Mouse (Mus musculus): Measurements from ENCODE around the gene Rpusd3.

Rpusd3 gene

GRCm38 (mm10) chr6:113393951-113394350 lies 25.2 kb downstream of the Rpusd3 start:
- in situ Hi-C loops (cut with MboI; ENCODE audit: low pct_unique_long_range_greater_than_20kb in 1 of 2, low sequenced_read_pairs in 2 of 2, unreplicated experiment in 1 of 2) = no loop called here

DNA sequence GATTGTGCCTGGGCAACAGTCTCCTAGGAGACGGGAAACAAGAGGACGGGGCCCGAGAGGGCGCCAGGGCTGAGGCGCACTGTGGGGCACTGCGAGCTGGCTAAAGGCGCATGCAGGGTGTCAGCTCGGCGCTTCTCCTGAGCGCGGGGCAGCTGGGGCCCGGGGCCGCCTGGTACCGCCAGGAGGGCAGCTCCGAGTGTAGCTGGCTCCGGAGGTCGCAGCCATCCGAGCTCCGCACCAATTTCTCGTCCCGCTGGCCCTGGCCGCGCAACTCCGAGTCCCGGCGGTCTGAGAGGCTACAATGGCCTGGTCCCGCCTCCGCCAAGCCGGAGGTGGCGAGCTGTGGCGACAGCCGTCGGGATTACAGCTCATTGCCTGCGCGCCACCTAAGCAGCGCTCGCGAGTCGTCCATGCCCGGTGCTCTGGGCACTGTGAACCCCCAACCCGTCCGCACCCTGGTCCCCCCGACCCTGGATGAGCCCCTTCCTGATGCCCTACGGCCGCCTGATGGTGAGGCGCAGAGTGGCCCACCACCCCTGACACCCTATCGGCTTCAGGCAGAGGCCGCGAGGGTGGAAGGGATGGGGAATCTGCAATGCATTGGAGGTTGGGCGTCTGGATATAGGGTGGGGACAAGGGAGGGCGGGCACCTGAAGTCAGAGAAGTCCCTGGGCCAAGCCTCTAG lies 26.6 kb downstream of the Rpusd3 start:
- in situ Hi-C loops (cut with MboI; ENCODE audit: low pct_unique_long_range_greater_than_20kb in 1 of 2, low sequenced_read_pairs in 2 of 2, unreplicated experiment in 1 of 2) = no loop called here

DNA sequence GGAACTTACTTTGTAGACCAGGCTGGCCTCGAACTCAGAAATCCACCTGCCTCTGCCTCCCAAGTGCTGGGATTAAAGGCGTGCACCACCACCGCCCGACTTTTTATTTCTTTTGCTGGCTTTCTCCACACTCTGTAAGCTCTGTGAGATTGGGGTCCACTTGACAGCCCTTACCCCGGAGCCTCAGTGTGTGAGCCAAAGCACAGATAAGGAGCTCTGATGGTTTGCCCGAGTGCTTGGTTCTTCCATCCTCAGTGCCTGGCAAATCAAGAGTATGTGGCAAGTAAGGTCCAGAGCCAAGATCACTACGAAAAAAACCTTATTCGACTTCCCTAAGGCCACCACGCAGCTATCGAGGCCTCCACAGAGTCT lies 27.1 kb downstream of the Rpusd3 start:
- in situ Hi-C loops (cut with MboI; ENCODE audit: low pct_unique_long_range_greater_than_20kb in 1 of 2, low sequenced_read_pairs in 2 of 2, unreplicated experiment in 1 of 2) = no loop called here

GRCm38 (mm10) chr6:113390715-113391114 lies 28.4 kb downstream of the Rpusd3 start:
- in situ Hi-C loops (cut with MboI; ENCODE audit: low pct_unique_long_range_greater_than_20kb in 1 of 2, low sequenced_read_pairs in 2 of 2, unreplicated experiment in 1 of 2) = no loop called here

DNA sequence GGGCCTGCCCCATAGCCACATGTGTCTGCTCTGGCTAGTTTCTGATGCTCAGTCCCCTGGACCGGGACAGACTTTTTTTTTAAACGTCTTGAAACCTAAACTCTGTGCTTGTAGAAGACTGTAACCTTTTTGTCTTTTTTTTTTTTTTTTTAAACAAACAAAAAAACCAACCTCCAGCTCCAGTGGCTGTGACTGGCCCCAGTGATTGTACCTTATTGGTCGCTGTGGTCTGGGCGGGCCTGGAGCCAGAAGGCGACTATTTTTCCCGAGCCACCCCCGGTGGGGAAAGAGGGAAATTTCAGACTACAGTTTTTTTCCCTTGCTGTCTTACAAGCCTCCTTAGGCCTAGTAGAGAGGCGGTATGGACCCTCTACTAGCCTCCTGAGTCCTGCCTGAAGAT lies 30.2 kb downstream of the Rpusd3 start, which contains the start of gene Ttll3:
Ttll3 (plus strand) TSS at position 301 of the 400 bp plus-strand sequence.
- in situ Hi-C loops (cut with MboI; ENCODE audit: low pct_unique_long_range_greater_than_20kb in 1 of 2, low sequenced_read_pairs in 2 of 2, unreplicated experiment in 1 of 2) = no loop called here

DNA sequence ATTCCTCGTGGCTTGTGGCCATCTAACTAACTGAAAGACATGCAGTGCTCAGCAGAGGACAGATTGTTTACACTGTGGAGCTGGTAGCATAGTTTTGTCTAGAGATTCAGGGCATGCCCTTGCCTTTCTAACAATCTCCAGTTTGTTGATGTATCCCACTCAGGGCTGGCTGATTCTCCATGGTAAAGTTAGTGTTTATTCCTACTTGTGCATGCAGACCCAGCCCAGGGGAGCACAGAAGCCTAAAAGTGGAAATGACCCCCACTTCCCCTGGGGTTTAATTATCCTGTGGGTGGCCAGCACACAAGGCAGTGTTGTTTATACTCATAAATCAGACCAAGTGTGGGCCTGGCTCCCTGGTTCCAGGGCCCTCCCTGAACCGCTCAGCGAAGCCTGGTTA lies 33.1 kb downstream of the Rpusd3 start:
- in situ Hi-C loops (cut with MboI; ENCODE audit: low pct_unique_long_range_greater_than_20kb in 1 of 2, low sequenced_read_pairs in 2 of 2, unreplicated experiment in 1 of 2) = no loop called here

- in situ Hi-C loops (cut with MboI; ENCODE audit: low pct_unique_long_range_greater_than_20kb in 1 of 2, low sequenced_read_pairs in 2 of 2, unreplicated experiment in 1 of 2) = no loop called here
These were observed 33.9 kb downstream of the Rpusd3 start for GRCm38 (mm10) chr6:113385160-113385714.

DNA sequence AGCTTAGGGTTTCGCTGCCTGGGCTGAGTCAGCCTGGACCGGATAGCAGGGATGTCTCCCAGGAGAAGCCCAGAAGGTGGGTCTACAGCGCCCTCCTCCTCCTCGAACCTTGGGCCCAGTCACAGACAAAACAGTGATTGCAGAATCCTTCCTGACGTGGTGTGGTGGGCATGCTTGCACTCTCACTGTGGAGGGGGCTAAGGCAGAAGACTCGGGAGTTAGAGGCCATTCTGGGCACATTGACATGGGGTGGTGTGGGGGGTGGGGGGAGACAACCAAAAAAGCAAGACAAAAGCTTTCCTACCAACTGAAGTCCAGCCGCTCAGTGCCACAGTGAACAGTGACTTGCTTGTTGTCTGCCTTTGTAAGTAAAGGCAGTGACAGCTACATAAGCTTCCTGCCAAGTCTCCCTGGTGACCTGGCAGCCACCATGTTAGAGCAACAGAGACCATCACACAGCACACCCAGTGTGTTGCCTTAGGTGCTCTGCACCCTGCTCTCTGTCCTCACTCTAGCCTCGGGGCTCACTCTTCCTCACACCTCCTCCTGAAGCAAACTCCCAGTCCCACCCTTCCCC lies 34.7 kb downstream of the Rpusd3 start:
- in situ Hi-C loops (cut with MboI; ENCODE audit: low pct_unique_long_range_greater_than_20kb in 1 of 2, low sequenced_read_pairs in 2 of 2, unreplicated experiment in 1 of 2) = no loop called here

- in situ Hi-C loops (cut with MboI; ENCODE audit: low pct_unique_long_range_greater_than_20kb in 1 of 2, low sequenced_read_pairs in 2 of 2, unreplicated experiment in 1 of 2) = no loop called here
These were observed 38.7 kb downstream of the Rpusd3 start for GRCm38 (mm10) chr6:113380480-113380879.

DNA sequence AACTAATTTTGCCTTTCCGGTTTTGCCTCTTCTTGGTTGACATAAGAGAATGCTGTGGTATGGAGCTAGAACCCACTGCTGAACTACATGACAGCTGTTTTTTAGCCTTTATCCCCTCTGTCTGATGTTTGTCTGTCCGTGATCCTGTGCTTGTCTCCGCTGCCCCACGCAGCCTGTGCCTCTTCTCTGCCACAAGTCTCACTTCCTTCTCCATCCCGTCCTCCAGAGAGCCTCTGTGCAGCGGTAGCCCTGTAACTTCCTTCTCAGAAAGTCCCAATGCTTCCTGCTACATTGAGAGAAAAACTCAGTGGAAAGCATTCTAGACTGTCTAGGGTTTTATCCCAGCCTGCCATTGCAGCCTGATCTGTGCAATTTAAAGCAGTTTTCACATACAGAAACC lies 39.9 kb downstream of the Rpusd3 start:
- in situ Hi-C loops (cut with MboI; ENCODE audit: low pct_unique_long_range_greater_than_20kb in 1 of 2, low sequenced_read_pairs in 2 of 2, unreplicated experiment in 1 of 2) = no loop called here

DNA sequence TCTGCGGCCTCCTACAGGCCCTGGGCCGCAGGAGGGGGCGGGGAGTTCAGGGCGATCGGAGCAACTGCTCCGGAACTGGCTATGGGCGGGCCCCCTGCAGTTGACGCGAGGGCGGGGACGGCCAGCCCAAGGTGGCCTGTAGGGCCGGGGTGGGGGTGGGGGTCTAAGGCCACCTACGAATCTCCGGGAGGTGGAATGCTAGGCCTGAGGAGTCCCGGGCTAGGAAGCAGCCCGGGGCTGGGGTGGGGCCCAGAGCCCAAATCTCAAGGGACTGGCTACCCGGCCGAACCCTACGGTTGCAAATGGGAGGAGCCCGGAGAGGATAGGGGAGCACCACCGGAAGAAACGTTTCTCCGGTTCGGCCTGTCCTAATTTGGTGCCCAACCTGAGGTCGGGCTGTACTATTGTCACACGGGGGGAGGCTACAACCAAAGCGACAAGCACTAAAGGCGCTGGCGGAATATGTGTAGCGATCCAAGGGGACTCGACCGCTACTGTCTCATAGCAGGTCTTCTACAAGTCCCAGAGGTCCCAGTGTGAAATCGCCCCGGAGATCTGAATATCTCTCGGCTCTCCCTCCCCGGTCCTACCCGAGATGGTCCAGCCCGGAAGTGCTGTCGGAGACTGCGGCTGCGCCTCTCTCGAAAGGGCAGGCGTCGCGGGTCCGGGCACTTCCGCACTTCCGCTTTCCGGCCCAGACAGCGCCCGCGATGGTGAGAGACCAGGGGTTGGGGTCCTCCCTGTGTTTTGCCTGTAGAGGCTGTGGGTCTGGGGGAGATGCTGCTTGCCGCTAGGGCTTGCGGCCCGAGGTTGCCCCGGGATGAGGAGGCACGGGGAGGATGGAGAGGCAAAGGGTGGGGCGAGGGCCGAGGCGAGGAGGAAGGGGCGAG lies 41.4 kb downstream of the Rpusd3 start, which contains the start of the genes Tada3 and Arpc4:
Tada3 (minus strand) TSS at position 388 of the 890 bp plus-strand sequence.
Arpc4 (plus strand) TSS at position 620 of the 890 bp plus-strand sequence.
- in situ Hi-C loops (cut with MboI; ENCODE audit: low pct_unique_long_range_greater_than_20kb in 1 of 2, low sequenced_read_pairs in 2 of 2, unreplicated experiment in 1 of 2) = no loop called here

- in situ Hi-C loops (cut with MboI; ENCODE audit: low pct_unique_long_range_greater_than_20kb in 1 of 2, low sequenced_read_pairs in 2 of 2, unreplicated experiment in 1 of 2) = no loop called here
These were observed 42.0 kb downstream of the Rpusd3 start for GRCm38 (mm10) chr6:113377172-113377495.

DNA sequence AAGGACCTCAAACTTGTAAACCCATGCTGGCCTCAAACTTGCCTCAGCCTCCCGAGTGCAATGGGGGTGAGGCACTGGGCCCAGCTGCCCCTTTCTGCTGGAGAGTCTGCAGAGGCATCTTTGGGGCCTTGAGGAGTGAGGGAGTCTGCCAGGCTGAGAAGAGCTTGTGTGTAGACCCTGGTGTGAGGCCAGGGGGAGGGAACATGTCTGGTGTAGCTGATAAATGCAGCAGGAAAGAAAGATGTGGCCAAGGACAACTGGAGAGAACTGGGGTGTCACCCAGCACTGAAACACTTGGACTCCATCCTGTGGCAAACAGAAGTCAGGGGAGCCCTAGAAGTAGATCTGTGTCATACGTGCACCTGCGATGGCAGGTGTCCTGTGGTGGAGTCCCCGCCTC lies 45.6 kb downstream of the Rpusd3 start:
- in situ Hi-C loops (cut with MboI; ENCODE audit: low pct_unique_long_range_greater_than_20kb in 1 of 2, low sequenced_read_pairs in 2 of 2, unreplicated experiment in 1 of 2) = no loop called here

DNA sequence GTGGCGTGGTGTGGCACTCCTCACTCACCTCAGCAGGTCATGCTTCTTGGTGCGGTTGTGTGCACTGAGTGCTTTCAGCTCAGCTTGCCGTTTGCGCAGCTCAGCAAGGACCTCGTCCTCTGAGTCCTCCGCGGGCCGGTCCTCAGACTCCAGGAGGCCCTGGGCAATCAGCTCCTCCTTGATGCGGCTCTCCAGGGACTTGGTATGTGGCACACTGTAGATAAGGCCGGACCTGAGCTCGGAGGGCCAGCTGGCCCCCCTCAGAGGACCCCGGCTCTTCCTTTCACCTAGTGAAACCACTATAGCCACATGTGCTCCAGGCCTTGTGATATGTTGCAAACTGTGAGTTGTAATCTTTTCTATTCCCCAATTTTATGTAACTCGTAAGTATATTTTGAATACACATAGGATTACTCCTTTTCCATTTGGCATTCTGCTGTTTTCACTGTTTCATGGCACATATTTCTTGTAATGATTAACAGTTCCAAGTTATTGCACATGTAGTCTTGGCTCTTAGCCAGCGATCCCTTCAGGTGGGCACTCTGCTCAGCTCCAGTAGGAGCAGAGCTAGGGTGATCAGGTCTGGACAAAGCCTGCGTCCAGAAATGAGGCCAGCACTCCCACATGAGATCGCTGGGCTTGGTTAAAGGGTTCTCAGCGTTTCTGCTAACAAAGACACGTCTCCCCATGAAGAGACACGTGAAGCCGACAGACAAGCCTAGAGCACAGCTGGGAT lies 48.8 kb downstream of the Rpusd3 start:
- in situ Hi-C loops (cut with MboI; ENCODE audit: low pct_unique_long_range_greater_than_20kb in 1 of 2, low sequenced_read_pairs in 2 of 2, unreplicated experiment in 1 of 2) = no loop called here

DNA sequence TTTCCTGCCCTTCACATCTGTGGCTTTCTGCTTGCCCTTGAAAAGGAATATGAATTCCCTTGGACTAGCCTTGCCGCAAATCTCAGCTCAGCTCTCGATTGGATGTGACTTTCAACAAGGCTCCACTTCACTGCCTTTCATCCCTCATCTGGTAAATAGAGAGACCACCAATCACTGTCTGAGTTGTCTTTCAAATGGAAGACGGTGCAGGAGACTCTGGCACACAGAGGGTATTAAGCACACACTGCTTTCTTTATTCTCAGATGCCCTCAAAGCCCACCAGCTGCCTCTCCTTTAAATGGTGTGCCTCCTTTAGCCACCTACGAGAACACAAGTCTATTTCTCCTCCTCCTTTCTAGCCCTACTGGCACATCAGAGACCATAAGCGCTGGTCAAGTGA lies 50.6 kb downstream of the Rpusd3 start:
- in situ Hi-C loops (cut with MboI; ENCODE audit: low pct_unique_long_range_greater_than_20kb in 1 of 2, low sequenced_read_pairs in 2 of 2, unreplicated experiment in 1 of 2) = no loop called here

DNA sequence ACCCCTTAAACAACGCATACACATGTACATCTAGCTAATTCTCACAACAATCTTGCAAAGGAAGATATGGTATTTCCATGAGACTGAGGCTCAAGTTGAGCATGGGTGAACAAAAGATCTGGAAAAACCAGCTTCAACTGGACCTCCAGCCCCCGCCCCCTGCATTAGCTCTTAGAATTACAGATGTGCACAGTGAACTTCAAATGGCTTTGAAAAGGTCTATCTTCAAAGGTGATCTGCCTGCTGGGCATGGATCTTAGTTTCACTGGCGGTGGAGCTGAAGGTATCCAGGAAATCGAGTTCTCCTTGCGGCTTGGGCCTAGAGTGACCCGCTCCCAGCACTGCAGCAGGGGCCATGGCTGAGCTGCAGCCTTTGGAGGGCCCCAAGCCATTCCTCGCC lies 51.0 kb downstream of the Rpusd3 start:
- in situ Hi-C loops (cut with MboI; ENCODE audit: low pct_unique_long_range_greater_than_20kb in 1 of 2, low sequenced_read_pairs in 2 of 2, unreplicated experiment in 1 of 2) = no loop called here

GRCm38 (mm10) chr6:113367574-113367973 lies 51.6 kb downstream of the Rpusd3 start:
- in situ Hi-C loops (cut with MboI; ENCODE audit: low pct_unique_long_range_greater_than_20kb in 1 of 2, low sequenced_read_pairs in 2 of 2, unreplicated experiment in 1 of 2) = no loop called here

DNA sequence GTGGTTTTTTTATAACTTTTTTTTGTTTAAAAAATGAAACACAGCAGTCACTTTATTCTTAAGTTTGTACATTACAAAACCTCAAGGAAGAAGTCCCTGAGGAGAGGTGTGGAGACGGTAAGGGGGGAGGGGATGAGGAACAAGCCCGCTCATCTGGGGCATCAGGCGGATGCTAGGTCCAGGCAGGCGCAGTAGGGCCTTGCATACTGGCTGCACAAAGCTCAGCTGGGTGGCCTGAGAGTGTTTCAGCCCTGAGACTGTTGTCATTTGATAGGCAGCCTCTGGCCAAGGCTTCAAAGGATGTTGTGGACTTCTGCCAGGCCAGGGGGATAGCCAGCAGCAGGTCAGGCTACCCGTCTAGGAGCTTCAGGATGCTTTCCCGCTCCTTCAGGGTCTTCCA lies 52.5 kb downstream of the Rpusd3 start:
- in situ Hi-C loops (cut with MboI; ENCODE audit: low pct_unique_long_range_greater_than_20kb in 1 of 2, low sequenced_read_pairs in 2 of 2, unreplicated experiment in 1 of 2) = no loop called here

All from mouse embryonic stem cell (cell line).